Mouse (Mus musculus): Measurements from ENCODE around the gene Gpatch2l. TPM values are rescaled to one million over a fixed set of nuclear protein-coding genes. Genes with fewer than 3 reads are reported as not detected.

Gpatch2l gene
- 24.4 and 30.5 TPM in 2 replicates for polyA plus RNA-seq (2015; fragmentation: Nextera tagmentation; extraction: Ambion mirVana)

GRCm38 (mm10) chr12:86241604-86242536 lies at the start of gene Gpatch2l:
Gpatch2l (plus strand) TSS chr12:86241858.
- peak; percentile 99 for ATAC-seq
- Histone ChIP-seq H3K27me3 (replicated peaks; ENCODE audit: control insufficient read depth, insufficient read depth, low read length) (no peaks in the 10 kb centered on the region), H3K36me3 (ENCODE audit: control insufficient read depth, insufficient read depth, low read length) (peaks cover 5% of the 10 kb centered on the region), H3K4me3 (ENCODE audit: low read length) (peak within 1 kb of the TSS; percentile 83), H3K9ac (ENCODE audit: low read depth, low read length) (peak within 1 kb of the TSS; percentile 95), H3K4me2 (ENCODE audit: low read length) (peak within 1 kb of the TSS; percentile 91), H3K9me3 (ENCODE audit: control insufficient read depth, low read length) (no peaks in the 10 kb centered on the region), H3K4me1 (ENCODE audit: control insufficient read depth, insufficient read depth, low read depth, low read length) (peaks cover 25% of the 10 kb centered on the region), H3K27ac (ENCODE audit: low read depth, low read length) (peak within 1 kb of the TSS; percentile 87)
- under 1% methylated on average over 52 of the region's 58 CpGs for WGBS

DNA sequence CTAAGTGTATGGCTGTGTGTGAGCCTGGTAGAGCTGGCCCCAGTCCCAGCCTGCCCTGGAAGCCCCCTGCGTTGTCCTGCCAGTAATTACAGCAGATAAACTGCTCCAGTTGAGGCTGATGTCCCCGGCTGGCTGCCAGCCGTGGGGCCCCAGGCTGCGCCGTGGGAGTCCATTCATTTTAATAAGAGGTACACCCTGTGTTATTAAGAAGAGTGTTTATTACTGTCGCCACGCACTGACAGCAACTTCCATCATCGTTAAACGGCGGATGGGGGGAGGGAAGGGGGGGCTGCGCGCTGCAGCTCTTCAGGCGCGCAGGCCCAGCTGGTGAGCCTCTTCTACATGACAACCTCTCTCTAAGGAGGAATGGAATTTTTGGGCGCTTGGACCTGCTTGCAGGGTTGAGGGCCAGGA lies 49.6 kb upstream of the Gpatch2l start:
- Histone ChIP-seq H3K27me3 (replicated peaks; ENCODE audit: control insufficient read depth, insufficient read depth, low read length) (no peaks in the 10 kb centered on the region), H3K4me3 (ENCODE audit: low read length) (no peak overlapping the region), H3K4me1 (ENCODE audit: control insufficient read depth, insufficient read depth, low read depth, low read length) (peaks cover 8% of the 10 kb centered on the region), H3K36me3 (ENCODE audit: control insufficient read depth, insufficient read depth, low read length) (no peaks in the 10 kb centered on the region), H3K4me2 (ENCODE audit: low read length) (peak overlapping the region; percentile 34; the same call in 1 of the 2 replicates), H3K27ac (ENCODE audit: low read depth, low read length) (no peak overlapping the region), H3K9me3 (ENCODE audit: control insufficient read depth, low read length) (no peaks in the 10 kb centered on the region), H3K9ac (ENCODE audit: low read depth, low read length) (no peak overlapping the region)
- 24% methylated on average over 15 of the region's 15 CpGs for whole genome bisulfite sequencing
- ATAC-seq: peak; percentile 83

DNA sequence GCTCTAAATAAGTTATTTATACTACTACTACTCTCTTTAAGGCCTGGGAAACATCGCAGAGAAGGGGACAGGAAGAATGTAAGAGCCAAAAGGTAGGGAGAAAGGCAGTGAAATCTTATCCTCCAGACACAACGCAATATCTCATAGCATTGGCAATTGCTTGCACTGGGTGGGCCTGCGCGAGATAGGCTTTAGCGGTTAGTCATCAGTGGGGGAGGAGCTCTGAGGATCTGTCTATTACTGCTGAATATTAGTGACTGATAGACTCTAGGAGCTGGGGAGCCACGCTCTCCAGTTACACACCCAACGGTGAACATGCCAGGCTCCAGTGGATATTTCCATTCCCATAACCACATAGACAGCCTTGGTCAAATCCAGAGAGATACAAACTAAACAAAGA lies 44.7 kb upstream of the Gpatch2l start:
- Histone ChIP-seq H3K4me1 (ENCODE audit: control insufficient read depth, insufficient read depth, low read depth, low read length) (peaks cover 3% of the 10 kb centered on the region), H3K27ac (ENCODE audit: low read depth, low read length) (no peak overlapping the region), H3K9me3 (ENCODE audit: control insufficient read depth, low read length) (no peaks in the 10 kb centered on the region), H3K36me3 (ENCODE audit: control insufficient read depth, insufficient read depth, low read length) (no peaks in the 10 kb centered on the region), H3K4me3 (ENCODE audit: low read length) (no peak overlapping the region), H3K27me3 (replicated peaks; ENCODE audit: control insufficient read depth, insufficient read depth, low read length) (no peaks in the 10 kb centered on the region), H3K9ac (ENCODE audit: low read depth, low read length) (no peak overlapping the region), H3K4me2 (ENCODE audit: low read length) (no peak overlapping the region)
- no peak for ATAC-seq
- WGBS: 93% methylated on average over 7 of the region's 7 CpGs

DNA sequence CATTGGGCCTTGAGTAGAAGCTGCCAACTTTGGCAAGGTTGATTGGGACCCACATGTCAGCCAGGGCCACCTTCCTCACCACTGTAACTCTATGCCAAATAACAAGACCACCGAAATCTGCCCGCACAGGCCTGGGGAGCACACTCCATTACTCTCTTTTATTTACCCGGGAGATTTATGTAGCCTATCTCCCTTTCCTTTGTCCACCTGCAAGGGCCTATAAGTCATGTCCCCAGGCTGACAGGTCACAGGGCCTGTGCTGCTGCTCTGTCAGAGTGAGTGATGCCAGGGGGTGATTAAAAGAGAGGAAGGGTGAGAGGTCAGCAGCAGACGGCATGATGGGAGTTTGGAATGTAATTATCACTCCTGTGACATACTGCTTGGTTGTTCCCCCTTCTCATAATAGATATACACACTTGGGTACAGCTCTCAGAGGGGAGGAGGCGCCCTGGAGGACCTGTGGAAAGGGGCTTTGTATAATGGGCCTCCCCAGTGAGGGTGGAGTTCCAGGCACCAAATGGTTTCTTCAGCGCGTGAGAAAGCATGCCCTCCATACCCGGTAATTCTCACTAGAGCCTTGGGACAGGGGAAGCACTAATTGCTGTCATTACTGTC lies 38.1 kb upstream of the Gpatch2l start:
- Histone ChIP-seq H3K4me3 (ENCODE audit: low read length) (no peak overlapping the region), H3K4me2 (ENCODE audit: low read length) (no peak overlapping the region), H3K4me1 (ENCODE audit: control insufficient read depth, insufficient read depth, low read depth, low read length) (no peaks in the 10 kb centered on the region), H3K9ac (ENCODE audit: low read depth, low read length) (no peak overlapping the region), H3K27ac (ENCODE audit: low read depth, low read length) (no peak overlapping the region), H3K9me3 (ENCODE audit: control insufficient read depth, low read length) (no peaks in the 10 kb centered on the region), H3K36me3 (ENCODE audit: control insufficient read depth, insufficient read depth, low read length) (no peaks in the 10 kb centered on the region), H3K27me3 (replicated peaks; ENCODE audit: control insufficient read depth, insufficient read depth, low read length) (0 out of 2 replicates have a peak, but pooled peaks cover 2% of the 10 kb centered on the region)
- WGBS: 59% methylated on average over 8 of the region's 8 CpGs
- ATAC-seq: no peak

- WGBS: under 1% methylated on average over 19 of the region's 19 CpGs
- Histone ChIP-seq H3K4me2 (ENCODE audit: low read length) (peak overlapping the region; percentile 49), H3K36me3 (ENCODE audit: control insufficient read depth, insufficient read depth, low read length) (no peaks in the 10 kb centered on the region), H3K27ac (ENCODE audit: low read depth, low read length) (no peak overlapping the region), H3K9ac (ENCODE audit: low read depth, low read length) (peak overlapping the region; percentile 19; the same call in 1 of the 2 replicates), H3K27me3 (replicated peaks; ENCODE audit: control insufficient read depth, insufficient read depth, low read length) (peaks cover 12% of the 10 kb centered on the region), H3K4me1 (ENCODE audit: control insufficient read depth, insufficient read depth, low read depth, low read length) (peaks cover 10% of the 10 kb centered on the region), H3K4me3 (ENCODE audit: low read length) (peak overlapping the region; percentile 20), H3K9me3 (ENCODE audit: control insufficient read depth, low read length) (no peaks in the 10 kb centered on the region)
- peak; percentile 45; the same call in 1 of the 2 replicates for ATAC-seq
Observed at GRCm38 (mm10) chr12:86211099-86211520, 30.5 kb upstream of the Gpatch2l start.

DNA sequence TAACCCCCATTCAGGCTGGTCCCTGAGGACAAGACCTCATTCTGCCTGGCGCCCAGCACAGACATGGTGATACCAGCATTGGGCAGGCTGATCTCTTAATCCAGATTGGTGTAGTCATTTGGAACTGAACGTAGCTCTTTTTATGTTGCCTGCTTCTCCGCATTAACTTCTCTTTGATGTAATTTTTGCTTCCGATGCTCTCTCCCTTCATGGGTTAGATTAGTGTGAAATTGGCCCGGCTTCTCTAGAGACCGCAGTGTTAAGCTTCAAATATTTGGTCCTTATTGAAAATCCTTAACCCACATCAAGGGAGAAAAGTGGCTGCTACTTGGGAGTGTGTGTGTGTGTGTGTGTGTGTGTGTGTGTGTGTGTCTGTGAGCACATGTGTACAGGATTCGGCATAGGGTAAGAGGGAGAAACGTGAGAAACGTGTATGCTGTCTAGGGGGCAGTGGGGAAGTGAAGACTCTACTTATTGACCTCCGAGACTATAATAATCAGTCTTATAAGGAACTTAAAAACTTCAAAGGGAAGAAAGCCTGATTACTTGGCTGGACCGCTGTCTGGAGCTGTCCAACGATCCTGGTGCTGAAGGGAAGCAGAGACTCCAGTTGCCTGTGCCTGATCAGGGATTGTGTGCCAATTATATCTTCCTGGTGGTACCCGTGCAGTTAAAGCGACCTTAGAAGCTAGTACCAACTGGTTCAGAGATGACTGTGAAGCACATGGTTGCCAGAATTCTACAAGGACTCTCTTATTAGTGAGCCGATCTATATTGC lies 28.8 kb upstream of the Gpatch2l start:
- Histone ChIP-seq H3K9me3 (ENCODE audit: control insufficient read depth, low read length) (no peaks in the 10 kb centered on the region), H3K4me3 (ENCODE audit: low read length) (no peak overlapping the region), H3K4me2 (ENCODE audit: low read length) (no peak overlapping the region), H3K27ac (ENCODE audit: low read depth, low read length) (no peak overlapping the region), H3K36me3 (ENCODE audit: control insufficient read depth, insufficient read depth, low read length) (no peaks in the 10 kb centered on the region), H3K27me3 (replicated peaks; ENCODE audit: control insufficient read depth, insufficient read depth, low read length) (peaks cover 12% of the 10 kb centered on the region), H3K9ac (ENCODE audit: low read depth, low read length) (no peak overlapping the region), H3K4me1 (ENCODE audit: control insufficient read depth, insufficient read depth, low read depth, low read length) (peaks cover 13% of the 10 kb centered on the region)
- WGBS: 34% methylated on average over 15 of the region's 15 CpGs
- no peak for ATAC-seq

- WGBS: 4% methylated on average over 24 of the region's 24 CpGs
- H3K4me3 ChIP-seq (ENCODE audit: low read length): peak overlapping the region; percentile 14
- H3K9me3 ChIP-seq (ENCODE audit: control insufficient read depth, low read length): no peaks in the 10 kb centered on the region
- H3K27me3 ChIP-seq (replicated peaks; ENCODE audit: control insufficient read depth, insufficient read depth, low read length): peaks cover 12% of the 10 kb centered on the region
- no peaks in the 10 kb centered on the region for H3K36me3 ChIP-seq (ENCODE audit: control insufficient read depth, insufficient read depth, low read length)
- no peak for ATAC-seq
- no peak overlapping the region for H3K27ac ChIP-seq (ENCODE audit: low read depth, low read length)
- H3K4me2 ChIP-seq (ENCODE audit: low read length): peak overlapping the region; percentile 39
- peak overlapping the region; percentile 25; the same call in 1 of the 2 replicates for H3K9ac ChIP-seq (ENCODE audit: low read depth, low read length)
- peaks cover 13% of the 10 kb centered on the region for H3K4me1 ChIP-seq (ENCODE audit: control insufficient read depth, insufficient read depth, low read depth, low read length)
Observed at GRCm38 (mm10) chr12:86214201-86214600, 27.5 kb upstream of the Gpatch2l start.

- Histone ChIP-seq H3K4me1 (ENCODE audit: control insufficient read depth, insufficient read depth, low read depth, low read length) (peaks cover 18% of the 10 kb centered on the region), H3K36me3 (ENCODE audit: control insufficient read depth, insufficient read depth, low read length) (no peaks in the 10 kb centered on the region)
- ATAC-seq: peak; percentile 51
Observed at GRCm38 (mm10) chr12:86216687-86217421, 24.8 kb upstream of the Gpatch2l start.

More at GRCm38 (mm10) chr12:86216687-86217421, 24.8 kb upstream of the Gpatch2l start:
- WGBS: 1% methylated on average over 22 of the region's 22 CpGs
- peak overlapping the region; percentile 35 for H3K9ac ChIP-seq (ENCODE audit: low read depth, low read length)
- peak overlapping the region; percentile 48 for H3K4me2 ChIP-seq (ENCODE audit: low read length)
- H3K4me3 ChIP-seq (ENCODE audit: low read length): peak overlapping the region; percentile 16
- H3K9me3 ChIP-seq (ENCODE audit: control insufficient read depth, low read length): no peaks in the 10 kb centered on the region
- H3K27ac ChIP-seq (ENCODE audit: low read depth, low read length): no peak overlapping the region
- peaks cover 7% of the 10 kb centered on the region for H3K27me3 ChIP-seq (replicated peaks; ENCODE audit: control insufficient read depth, insufficient read depth, low read length)

Measured in hindbrain, embryonic 16.5 days (tissue).